Mouse (Mus musculus) cortical plate, adult 2 months (tissue): ENCODE results near the gene Tmem62.

Experiments
- CTCF ChIP-seq: fragments of 200-500 bp; IDR thresholded peaks from 2 replicates; pipeline ENCODE4 v1.5.1; 2011; ENCODE audit warnings: mild to moderate bottlenecking, control low read depth, low read length; ENCODE audit not compliant: insufficient read depth; ENCODE audit errors: extremely low read depth
- POLR2A ChIP-seq: fragments of 200-500 bp; IDR thresholded peaks from 2 replicates; pipeline ENCODE4 v1.6.1; 2011; ENCODE audit warnings: mild to moderate bottlenecking, low read length, control low read depth; ENCODE audit not compliant: insufficient read depth; ENCODE audit errors: extremely low read depth

GRCm38 (mm10) chr2:120979819-120980218 is 3.0 kb downstream of the Tmem62 start:
- TF ChIP-seq CTCF (no peak), POLR2A (no peak)
